Mouse (Mus musculus): ENCODE data around the gene Spata33. TPM values are rescaled to one million over a fixed set of nuclear protein-coding genes. Genes with fewer than 3 reads are reported as not detected.
"Not testable (repeated sequence)": the region's sequence is repeated elsewhere in the genome, so short reads cannot be mapped to it uniquely, and the experiment has no call there.

Gene Spata33
- polyA plus RNA-seq, 1 experiment from 2014 or later: 4.8 TPM

- Histone ChIP-seq H3K4me2 (replicated peaks; ENCODE audit: low read depth, low read length) (no peak overlapping the region), H3K4me1 (ENCODE audit: insufficient read depth, low read depth, low read length) (peaks cover 10% of the 10 kb centered on the region), H3K36me3 (ENCODE audit: insufficient read depth, low read length) (peaks cover 38% of the 10 kb centered on the region; the same call in 1 of the 2 replicates), H3K27me3 (replicated peaks; ENCODE audit: insufficient read depth, low read length) (no peaks in the 10 kb centered on the region), H3K9me3 (ENCODE audit: low read length) (no peaks in the 10 kb centered on the region), H3K27ac (ENCODE audit: low read length) (no peak overlapping the region), H3K4me3 (ENCODE audit: low read depth, low read length) (no peak overlapping the region), H3K9ac (replicated peaks; ENCODE audit: low read depth) (no peak overlapping the region)
- no peak for ATAC-seq
- whole genome bisulfite sequencing: 87% methylated on average over 3 of the region's 3 CpGs
- DNase-seq (ENCODE audit: low spot score): no peak
- TF ChIP-seq CTCF (IDR thresholded peaks at IDR 0.05) (no peak), EP300 (IDR thresholded peaks at IDR 0.05) (no peak)
Observed at GRCm38 (mm10) chr8:123257114-123257513, 44.5 kb downstream of the Spata33 start.

- not testable (repeated sequence) for DNase-seq (ENCODE audit: low spot score); H3K4me3 ChIP-seq (ENCODE audit: low read depth, low read length); H3K27ac ChIP-seq (ENCODE audit: low read length); H3K9ac ChIP-seq (replicated peaks; ENCODE audit: low read depth); H3K9me3 ChIP-seq (ENCODE audit: low read length); H3K27me3 ChIP-seq (replicated peaks; ENCODE audit: insufficient read depth, low read length); H3K4me2 ChIP-seq (replicated peaks; ENCODE audit: low read depth, low read length); H3K4me1 ChIP-seq (ENCODE audit: insufficient read depth, low read depth, low read length); ATAC-seq
- peaks cover 38% of the 10 kb centered on the region; the same call in 1 of the 2 replicates for H3K36me3 ChIP-seq (ENCODE audit: insufficient read depth, low read length)
- 87% methylated on average over 7 of the region's 8 CpGs for WGBS
Observed at GRCm38 (mm10) chr8:123257593-123257992, 45.0 kb downstream of the Spata33 start.

GRCm38 (mm10) chr8:123267926-123268656, 55.5 kb downstream of the Spata33 start:
- WGBS: 72% methylated on average over 14 of the region's 14 CpGs
- H3K27ac ChIP-seq (ENCODE audit: low read length): no peak overlapping the region
- ATAC-seq (no peak), DNase-seq (ENCODE audit: low spot score) (no peak)
- H3K4me2 ChIP-seq (replicated peaks; ENCODE audit: low read depth, low read length): no peak overlapping the region
- TF ChIP-seq CTCF (IDR thresholded peaks at IDR 0.05) (no peak), EP300 (IDR thresholded peaks at IDR 0.05) (no peak)
- H3K4me3 ChIP-seq (ENCODE audit: low read depth, low read length): no peak overlapping the region
- H3K9me3 ChIP-seq (ENCODE audit: low read length): no peaks in the 10 kb centered on the region
- H3K36me3 ChIP-seq (ENCODE audit: insufficient read depth, low read length): peaks cover 21% of the 10 kb centered on the region
- H3K4me1 ChIP-seq (ENCODE audit: insufficient read depth, low read depth, low read length): no peaks in the 10 kb centered on the region
- no peaks in the 10 kb centered on the region for H3K27me3 ChIP-seq (replicated peaks; ENCODE audit: insufficient read depth, low read length)
- no peak overlapping the region for H3K9ac ChIP-seq (replicated peaks; ENCODE audit: low read depth)

GRCm38 (mm10) chr8:123271147-123271546, 58.5 kb downstream of the Spata33 start:
- no peak overlapping the region for H3K4me2 ChIP-seq (replicated peaks; ENCODE audit: low read depth, low read length)
- H3K9ac ChIP-seq (replicated peaks; ENCODE audit: low read depth): no peak overlapping the region
- no peak overlapping the region for H3K27ac ChIP-seq (ENCODE audit: low read length)
- WGBS: 88% methylated on average over 10 of the region's 10 CpGs
- TF ChIP-seq EP300 (IDR thresholded peaks at IDR 0.05) (no peak), CTCF (IDR thresholded peaks at IDR 0.05) (no peak)
- no peak overlapping the region for H3K4me3 ChIP-seq (ENCODE audit: low read depth, low read length)
- H3K27me3 ChIP-seq (replicated peaks; ENCODE audit: insufficient read depth, low read length): no peaks in the 10 kb centered on the region
- ATAC-seq (no peak), DNase-seq (ENCODE audit: low spot score) (no peak)
- H3K36me3 ChIP-seq (ENCODE audit: insufficient read depth, low read length): peaks cover 21% of the 10 kb centered on the region
- H3K9me3 ChIP-seq (ENCODE audit: low read length): no peaks in the 10 kb centered on the region
- H3K4me1 ChIP-seq (ENCODE audit: insufficient read depth, low read depth, low read length): no peaks in the 10 kb centered on the region

Other genes with a start within 250 kb of the Spata33 start
- 46.5 and 60.1 TPM in 2 replicates for gene Ankrd11, start 170.6 kb upstream of the Spata33 start, polyA plus RNA-seq (2015; fragmentation: Nextera tagmentation; extraction: Ambion mirVana)
- gene Spg7, start 149.9 kb upstream of the Spata33 start, polyA plus RNA-seq (2015; fragmentation: Nextera tagmentation; extraction: Ambion mirVana): 22.7 and 27.3 TPM in 2 replicates
- 1,019 and 1,086 TPM in 2 replicates for gene Rpl13, start 110.5 kb upstream of the Spata33 start, polyA plus RNA-seq (2015; fragmentation: Nextera tagmentation; extraction: Ambion mirVana)
- 0.94 and 1.3 TPM in 2 replicates for gene Cpne7, start 95.5 kb upstream of the Spata33 start, polyA plus RNA-seq (2015; fragmentation: Nextera tagmentation; extraction: Ambion mirVana)
- 18.3 TPM in 2 replicates for gene Sult5a1, start 54.5 kb upstream of the Spata33 start, polyA plus RNA-seq (2015; fragmentation: Nextera tagmentation; extraction: Ambion mirVana)
- gene Dpep1, start 26.6 kb upstream of the Spata33 start, polyA plus RNA-seq (2015; fragmentation: Nextera tagmentation; extraction: Ambion mirVana): 98.1 and 104 TPM in 2 replicates
- gene Chmp1a, start 69 bp upstream of the Spata33 start, polyA plus RNA-seq (2015; fragmentation: Nextera tagmentation; extraction: Ambion mirVana): 127 and 130 TPM in 2 replicates
- 23.4 and 28.3 TPM in 2 replicates for gene Cdk10, start 12.0 kb downstream of the Spata33 start, polyA plus RNA-seq (2015; fragmentation: Nextera tagmentation; extraction: Ambion mirVana)
- gene Spata2l, start 23.4 kb downstream of the Spata33 start, polyA plus RNA-seq (2015; fragmentation: Nextera tagmentation; extraction: Ambion mirVana): 4.8 TPM in 2 replicates
- 14.4 and 14.6 TPM in 2 replicates for gene Zfp276, start 41.4 kb downstream of the Spata33 start, polyA plus RNA-seq (2015; fragmentation: Nextera tagmentation; extraction: Ambion mirVana)
- gene Vps9d1, start 41.5 kb downstream of the Spata33 start, polyA plus RNA-seq (2015; fragmentation: Nextera tagmentation; extraction: Ambion mirVana): 14.0 and 14.3 TPM in 2 replicates
- gene Fanca, start 105.7 kb downstream of the Spata33 start, polyA plus RNA-seq (2015; fragmentation: Nextera tagmentation; extraction: Ambion mirVana): 4.5 and 6.0 TPM in 2 replicates
- gene Spire2, start 119.9 kb downstream of the Spata33 start, polyA plus RNA-seq (2015; fragmentation: Nextera tagmentation; extraction: Ambion mirVana): 1.6 and 2.0 TPM in 2 replicates
- gene Tcf25, start 160.9 kb downstream of the Spata33 start, polyA plus RNA-seq (2015; fragmentation: Nextera tagmentation; extraction: Ambion mirVana): 133 and 144 TPM in 2 replicates
- gene Mc1r, start 194.3 kb downstream of the Spata33 start, polyA plus RNA-seq (2015; fragmentation: Nextera tagmentation; extraction: Ambion mirVana): not detected in 2 replicates
- gene Tubb3, start 198.6 kb downstream of the Spata33 start, polyA plus RNA-seq (2015; fragmentation: Nextera tagmentation; extraction: Ambion mirVana): 0.42 and 0.58 TPM in 2 replicates
- 11.2 and 11.6 TPM in 2 replicates for gene Def8, start 210.7 kb downstream of the Spata33 start, polyA plus RNA-seq (2015; fragmentation: Nextera tagmentation; extraction: Ambion mirVana)